Mouse (Mus musculus) naive thymus-derived CD4-positive, alpha-beta T cell, adult 2 months (primary cell): ENCODE data around the gene Mal.
A peak's percentile ranks its signal among the peaks of the same experiment; 100 is the strongest.

Source experiments
- DNase-seq: peaks from one replicate; pipeline ENCODE4 v3.0.0-alpha.2; 2011; ENCODE audit warnings: low read depth

Mal gene

GRCm38 (mm10) chr2:127656086-127656720 lies at the start of gene Mal:
Gene Mal, minus strand, starts transcription at chr2:127656695.
- no peak for DNase-seq

GRCm38 (mm10) chr2:127705267-127705666 lies 48.8 kb upstream of the Mal start:
- DNase-seq, result no peak

- no peak for DNase-seq
These were observed 32.7 kb upstream of the Mal start for GRCm38 (mm10) chr2:127689239-127689638.

- DNase-seq, result peak; percentile 67
These were observed 27.3 kb upstream of the Mal start for GRCm38 (mm10) chr2:127683687-127684331.

- peak; percentile 75 for DNase-seq
These were observed 11.5 kb upstream of the Mal start for GRCm38 (mm10) chr2:127667843-127668506.

GRCm38 (mm10) chr2:127667015-127667414 lies 10.5 kb upstream of the Mal start:
- no peak for DNase-seq

GRCm38 (mm10) chr2:127662708-127663107 lies 6.2 kb upstream of the Mal start:
- DNase-seq, result no peak

- DNase-seq, result no peak
These were observed 1.1 kb downstream of the Mal start for GRCm38 (mm10) chr2:127655419-127655818.

GRCm38 (mm10) chr2:127654786-127655185 lies 1.7 kb downstream of the Mal start:
- no peak for DNase-seq

- DNase-seq, result no peak
These were observed 3.7 kb downstream of the Mal start for GRCm38 (mm10) chr2:127652805-127653204.

- DNase-seq, result no peak
These were observed 4.2 kb downstream of the Mal start for GRCm38 (mm10) chr2:127652335-127652734.

- DNase-seq, result no peak
These were observed 4.9 kb downstream of the Mal start for GRCm38 (mm10) chr2:127651601-127652000.

GRCm38 (mm10) chr2:127649921-127650320 lies 6.6 kb downstream of the Mal start:
- DNase-seq, result no peak

- no peak for DNase-seq
These were observed 8.3 kb downstream of the Mal start for GRCm38 (mm10) chr2:127648145-127648544.

GRCm38 (mm10) chr2:127646875-127647274 lies 9.6 kb downstream of the Mal start:
- no peak for DNase-seq

- no peak for DNase-seq
These were observed 12.5 kb downstream of the Mal start for GRCm38 (mm10) chr2:127643728-127644704.

GRCm38 (mm10) chr2:127638973-127639372 lies 17.5 kb downstream of the Mal start:
- no peak for DNase-seq

- DNase-seq, result no peak
These were observed 20.9 kb downstream of the Mal start for GRCm38 (mm10) chr2:127635581-127635980.

- no peak for DNase-seq
These were observed 23.9 kb downstream of the Mal start for GRCm38 (mm10) chr2:127632601-127633000.

- no peak for DNase-seq
These were observed 28.4 kb downstream of the Mal start for GRCm38 (mm10) chr2:127627990-127628570.

GRCm38 (mm10) chr2:127627354-127627753 lies 29.1 kb downstream of the Mal start:
- DNase-seq, result no peak

- DNase-seq, result no peak
These were observed 30.8 kb downstream of the Mal start for GRCm38 (mm10) chr2:127625659-127626058.
